Mouse (Mus musculus): Measurements from ENCODE around the gene Slc31a1. TPM values are rescaled to one million over a fixed set of nuclear protein-coding genes. Genes with fewer than 3 reads are reported as not detected.

Gene Slc31a1
- polyA plus RNA-seq, 1 experiment from 2014 or later, result 52.0 TPM

DNA sequence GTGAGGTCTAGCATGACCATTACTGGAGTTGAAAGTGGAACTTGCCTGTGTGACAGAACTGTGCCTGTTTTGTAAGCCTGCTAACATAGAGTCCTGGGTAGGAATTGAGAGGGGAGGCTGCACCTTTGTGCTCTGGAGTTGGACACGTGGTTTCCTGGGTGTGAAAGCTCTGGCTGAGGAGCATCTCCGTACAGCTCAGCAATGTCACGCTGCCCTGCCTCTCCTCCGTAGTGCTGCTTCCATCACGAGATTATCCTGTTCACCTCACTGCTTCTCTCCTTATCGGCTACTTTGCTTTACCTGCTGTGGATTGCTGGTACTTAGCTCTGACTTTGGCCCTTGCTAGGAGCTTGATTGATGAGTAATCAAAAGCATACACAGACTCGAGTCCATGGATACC lies 23.2 kb downstream of the Slc31a1 start:
- no peak overlapping the region for H3K4me3 ChIP-seq
- 78% methylated on average over 7 of the region's 7 CpGs for WGBS
- ATAC-seq (ENCODE audit: insufficient number of reproducible peaks, low FRiP score), result no peak

GRCm38 (mm10) chr4:62384159-62384558 lies 23.6 kb downstream of the Slc31a1 start:
- no peaks in the 10 kb centered on the region for H3K27me3 ChIP-seq (replicated peaks)
- ATAC-seq (ENCODE audit: insufficient number of reproducible peaks, low FRiP score), result no peak
- no peaks in the 10 kb centered on the region for H3K9me3 ChIP-seq (replicated peaks)
- peaks cover 4% of the 10 kb centered on the region; the same call in 1 of the 2 replicates for H3K4me1 ChIP-seq (replicated peaks)
- WGBS, result 83% methylated on average over 1 of the region's 1 CpGs
- H3K9ac ChIP-seq, result no peak overlapping the region
- no peak overlapping the region for H3K4me3 ChIP-seq
- H3K27ac ChIP-seq (ENCODE audit: poor library complexity, severe bottlenecking), result no peak overlapping the region
- peaks cover 38% of the 10 kb centered on the region for H3K36me3 ChIP-seq
- H3K4me2 ChIP-seq, result no peak overlapping the region

More for the DNA sequence above, 23.2 kb downstream of the Slc31a1 start:
- Histone ChIP-seq H3K36me3 (peaks cover 35% of the 10 kb centered on the region), H3K4me1 (replicated peaks) (peaks cover 6% of the 10 kb centered on the region; the same call in 1 of the 2 replicates), H3K4me2 (no peak overlapping the region), H3K27ac (ENCODE audit: poor library complexity, severe bottlenecking) (no peak overlapping the region), H3K9ac (no peak overlapping the region), H3K9me3 (replicated peaks) (no peaks in the 10 kb centered on the region), H3K27me3 (replicated peaks) (no peaks in the 10 kb centered on the region)

DNA sequence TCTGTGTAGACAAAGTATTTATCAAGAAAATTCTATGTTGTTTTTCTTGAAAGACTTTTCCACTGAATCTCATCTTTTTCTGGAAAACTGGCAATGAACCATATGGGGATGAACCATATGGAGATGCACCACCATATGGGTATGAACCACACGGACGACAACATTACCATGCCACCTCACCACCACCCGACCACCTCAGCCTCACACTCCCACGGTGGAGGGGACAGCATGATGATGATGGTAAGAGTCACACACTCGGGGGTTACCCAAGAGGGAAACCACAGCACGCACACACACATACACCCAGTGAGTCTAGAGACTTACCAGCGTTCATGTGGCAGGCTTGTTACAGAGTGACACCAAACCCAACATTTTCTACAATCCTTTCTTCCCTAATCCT lies 24.9 kb downstream of the Slc31a1 start:
- Histone ChIP-seq H3K27me3 (replicated peaks) (no peaks in the 10 kb centered on the region), H3K36me3 (peaks cover 49% of the 10 kb centered on the region), H3K27ac (ENCODE audit: poor library complexity, severe bottlenecking) (no peak overlapping the region), H3K9ac (no peak overlapping the region), H3K4me2 (no peak overlapping the region), H3K9me3 (replicated peaks) (no peaks in the 10 kb centered on the region), H3K4me1 (replicated peaks) (peaks cover 4% of the 10 kb centered on the region; the same call in 1 of the 2 replicates), H3K4me3 (no peak overlapping the region)
- no peak for ATAC-seq (ENCODE audit: insufficient number of reproducible peaks, low FRiP score)
- 89% methylated on average over 7 of the region's 7 CpGs for WGBS

GRCm38 (mm10) chr4:62389592-62390512 lies 29.3 kb downstream of the Slc31a1 start:
- ATAC-seq (ENCODE audit: insufficient number of reproducible peaks, low FRiP score), result no peak
- Histone ChIP-seq H3K27me3 (replicated peaks) (no peaks in the 10 kb centered on the region), H3K36me3 (peaks cover 64% of the 10 kb centered on the region), H3K9ac (no peak overlapping the region), H3K9me3 (replicated peaks) (no peaks in the 10 kb centered on the region), H3K4me3 (no peak overlapping the region), H3K4me1 (replicated peaks) (no peaks in the 10 kb centered on the region), H3K27ac (ENCODE audit: poor library complexity, severe bottlenecking) (no peak overlapping the region), H3K4me2 (no peak overlapping the region)
- WGBS, result 75% methylated on average over 5 of the region's 5 CpGs

GRCm38 (mm10) chr4:62391892-62392291 lies 31.4 kb downstream of the Slc31a1 start:
- H3K36me3 ChIP-seq, result peaks cover 68% of the 10 kb centered on the region
- H3K4me2 ChIP-seq, result no peak overlapping the region

DNA sequence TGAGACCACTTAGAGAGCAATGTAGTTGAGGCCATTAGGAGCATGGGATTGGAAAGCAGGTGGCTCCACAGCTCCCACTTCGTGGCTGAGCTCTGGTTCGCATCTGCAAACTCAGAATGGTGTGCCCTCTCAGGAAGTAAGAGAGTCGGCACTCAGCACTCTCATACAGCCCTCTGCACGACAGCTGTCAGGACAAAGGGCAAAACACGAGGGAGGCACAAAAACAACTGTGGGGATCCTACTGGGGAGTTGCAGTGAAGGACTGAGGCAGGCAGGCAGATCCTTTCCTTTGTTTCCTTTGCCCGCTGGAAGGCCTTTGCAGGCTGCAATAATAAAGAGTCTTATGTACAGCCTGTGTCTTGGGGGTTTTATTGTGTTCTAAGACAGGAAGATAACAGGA lies 32.9 kb downstream of the Slc31a1 start:
- Histone ChIP-seq H3K27ac (ENCODE audit: poor library complexity, severe bottlenecking) (no peak overlapping the region), H3K36me3 (peaks cover 68% of the 10 kb centered on the region), H3K9ac (no peak overlapping the region), H3K4me2 (no peak overlapping the region), H3K4me3 (no peak overlapping the region), H3K4me1 (replicated peaks) (no peaks in the 10 kb centered on the region), H3K27me3 (replicated peaks) (no peaks in the 10 kb centered on the region), H3K9me3 (replicated peaks) (no peaks in the 10 kb centered on the region)
- ATAC-seq (ENCODE audit: insufficient number of reproducible peaks, low FRiP score), result no peak
- 72% methylated on average over 6 of the region's 6 CpGs for WGBS

More at GRCm38 (mm10) chr4:62391892-62392291, 31.4 kb downstream of the Slc31a1 start:
- no peaks in the 10 kb centered on the region for H3K27me3 ChIP-seq (replicated peaks)
- 82% methylated on average over 7 of the region's 7 CpGs for WGBS
- no peak overlapping the region for H3K9ac ChIP-seq
- ATAC-seq (ENCODE audit: insufficient number of reproducible peaks, low FRiP score), result no peak
- no peak overlapping the region for H3K27ac ChIP-seq (ENCODE audit: poor library complexity, severe bottlenecking)
- H3K4me3 ChIP-seq, result no peak overlapping the region
- H3K9me3 ChIP-seq (replicated peaks), result no peaks in the 10 kb centered on the region
- no peaks in the 10 kb centered on the region for H3K4me1 ChIP-seq (replicated peaks)

GRCm38 (mm10) chr4:62395806-62396205 lies 35.3 kb downstream of the Slc31a1 start:
- peaks cover 71% of the 10 kb centered on the region for H3K36me3 ChIP-seq
- no peak overlapping the region for H3K9ac ChIP-seq
- no peak overlapping the region for H3K27ac ChIP-seq (ENCODE audit: poor library complexity, severe bottlenecking)
- H3K4me2 ChIP-seq, result no peak overlapping the region
- H3K27me3 ChIP-seq (replicated peaks), result no peaks in the 10 kb centered on the region
- H3K4me3 ChIP-seq, result no peak overlapping the region
- H3K9me3 ChIP-seq (replicated peaks), result no peaks in the 10 kb centered on the region
- 79% methylated on average over 1 of the region's 1 CpGs for WGBS
- H3K4me1 ChIP-seq (replicated peaks), result no peaks in the 10 kb centered on the region
- no peak for ATAC-seq (ENCODE audit: insufficient number of reproducible peaks, low FRiP score)

GRCm38 (mm10) chr4:62397616-62398365 lies 37.3 kb downstream of the Slc31a1 start:
- H3K36me3 ChIP-seq, result peaks cover 79% of the 10 kb centered on the region
- ATAC-seq (ENCODE audit: insufficient number of reproducible peaks, low FRiP score), result no peak

GRCm38 (mm10) chr4:62398956-62399355 lies 38.4 kb downstream of the Slc31a1 start:
- Histone ChIP-seq H3K4me2 (no peak overlapping the region), H3K27ac (ENCODE audit: poor library complexity, severe bottlenecking) (no peak overlapping the region), H3K27me3 (replicated peaks) (no peaks in the 10 kb centered on the region), H3K9me3 (replicated peaks) (no peaks in the 10 kb centered on the region), H3K4me1 (replicated peaks) (no peaks in the 10 kb centered on the region), H3K4me3 (no peak overlapping the region), H3K36me3 (peaks cover 77% of the 10 kb centered on the region), H3K9ac (no peak overlapping the region)
- WGBS, result 88% methylated on average over 3 of the region's 3 CpGs
- no peak for ATAC-seq (ENCODE audit: insufficient number of reproducible peaks, low FRiP score)

More at GRCm38 (mm10) chr4:62397616-62398365, 37.3 kb downstream of the Slc31a1 start:
- WGBS, result 80% methylated on average over 4 of the region's 4 CpGs
- H3K9me3 ChIP-seq (replicated peaks), result no peaks in the 10 kb centered on the region
- H3K4me1 ChIP-seq (replicated peaks), result no peaks in the 10 kb centered on the region
- no peak overlapping the region for H3K27ac ChIP-seq (ENCODE audit: poor library complexity, severe bottlenecking)
- no peaks in the 10 kb centered on the region for H3K27me3 ChIP-seq (replicated peaks)
- H3K4me3 ChIP-seq, result no peak overlapping the region
- H3K4me2 ChIP-seq, result no peak overlapping the region
- no peak overlapping the region for H3K9ac ChIP-seq

GRCm38 (mm10) chr4:62406133-62406532 lies 45.6 kb downstream of the Slc31a1 start:
- no peak overlapping the region for H3K27ac ChIP-seq (ENCODE audit: poor library complexity, severe bottlenecking)
- H3K36me3 ChIP-seq, result peaks cover 34% of the 10 kb centered on the region
- peak overlapping the region; percentile 17; the same call in 1 of the 2 replicates for H3K4me2 ChIP-seq
- H3K9me3 ChIP-seq (replicated peaks), result no peaks in the 10 kb centered on the region
- H3K4me3 ChIP-seq, result no peak overlapping the region
- ATAC-seq (ENCODE audit: insufficient number of reproducible peaks, low FRiP score), result no peak
- no peaks in the 10 kb centered on the region for H3K27me3 ChIP-seq (replicated peaks)
- 80% methylated on average over 4 of the region's 4 CpGs for WGBS
- no peak overlapping the region for H3K9ac ChIP-seq
- peaks cover 28% of the 10 kb centered on the region for H3K4me1 ChIP-seq (replicated peaks)
